Mouse (Mus musculus) embryonic stem cell, embryonic (primary cell): ENCODE data around the gene Capg.

ENCODE experiments used
- CTCF ChIA-PET, 4 experiments: fragments of 300-600 bp in 2 of 4; fragments of 350-600 bp in 2 of 4; sonication (Branson Sonifier 250); formaldehyde crosslinking; loops; one replicate each; lab custom pipeline; 2022; ENCODE audit warnings: inconsistent platforms in 2 of 4; lab: Charles Lee
- POLR2A ChIA-PET, 4 experiments: fragments of 300-600 bp in 2 of 4; fragments of 350-600 bp in 2 of 4; sonication (Branson Sonifier 250); formaldehyde crosslinking; loops; one replicate each; lab custom pipeline; 2022; ENCODE audit warnings: antibody characterized with exemption in 4 of 4, inconsistent platforms in 1 of 4; lab: Charles Lee

Gene Capg

DNA sequence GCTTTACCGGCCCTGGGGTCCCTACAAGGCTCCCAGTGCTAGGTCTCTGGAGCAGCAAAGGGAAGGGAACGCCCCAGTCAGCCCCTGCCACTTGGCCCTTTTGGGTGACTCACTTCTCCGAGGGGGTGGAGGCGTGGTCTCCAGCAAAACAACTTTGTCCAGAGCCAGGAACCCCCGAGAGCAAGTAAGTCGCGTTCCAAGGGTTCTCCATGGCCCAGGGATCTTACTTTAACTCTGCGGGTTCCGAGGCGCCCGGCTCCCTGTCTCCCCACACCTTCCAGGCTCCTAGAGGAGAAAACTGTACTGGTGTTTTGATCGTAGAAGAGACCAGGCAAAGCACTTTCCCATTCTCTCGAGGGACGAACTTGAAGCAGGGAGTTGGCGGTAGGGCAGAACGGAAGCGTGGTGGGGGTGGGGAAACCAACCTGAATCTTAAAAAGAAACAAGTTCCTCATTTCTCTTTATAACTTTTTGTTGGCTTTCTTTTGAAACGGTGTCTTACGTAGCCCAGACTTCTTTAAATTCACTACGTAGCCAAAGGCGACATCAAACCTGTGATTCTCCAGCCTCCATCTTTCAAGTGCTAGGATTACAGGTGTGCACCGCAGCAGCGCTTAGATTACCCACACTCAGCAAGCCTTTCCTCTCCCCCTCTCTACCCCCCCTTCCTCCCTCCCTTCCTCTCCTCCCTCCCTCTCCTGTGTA lies at the start of gene Capg:
TSS of gene Capg (plus strand) at position 109 of the 705 bp plus-strand sequence.
- POLR2A ChIA-PET = interaction anchor here in 3 of 4 experiments (0.6 to 4.2 kb wide), 15 partner anchors 9 to 1168 kb away, joined by 3 to 19 read pairs (median 3); partner anchors contain the start of genes Elmod3 (in 1 of the 3), Mat2a (in 1 of the 3) and Retsat (in 1 of the 3)
- CTCF ChIA-PET = interaction anchor here in 2 of 4 experiments (0.6 to 1.4 kb wide), 7 partner anchors 9 to 131 kb away, joined by 3 to 8 read pairs (median 3); no protein-coding TSS in a partner anchor

DNA sequence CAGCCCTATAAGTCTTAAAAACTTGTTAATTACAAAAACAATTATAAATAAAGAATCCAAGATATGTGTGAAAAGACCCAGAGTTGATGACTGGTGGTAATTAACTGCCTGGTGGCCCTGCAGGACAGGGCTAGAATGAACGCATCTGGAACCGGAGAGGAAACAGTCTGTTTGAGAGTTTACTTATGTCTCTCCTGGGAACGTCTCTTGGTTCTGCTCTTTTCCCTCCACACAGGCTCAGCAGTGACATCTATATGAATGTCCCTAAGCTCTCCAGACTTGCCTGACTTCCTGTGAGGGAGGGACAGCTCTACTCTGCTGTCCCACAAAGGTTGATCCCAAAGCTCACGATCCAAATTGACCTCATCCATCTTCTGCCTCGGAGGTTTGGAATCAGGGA lies 45.2 kb upstream of the Capg start:
- POLR2A ChIA-PET = interaction anchor here in 2 of 4 experiments (0.9 to 3.0 kb wide), 7 partner anchors 9 to 68 kb away, joined by 3 to 13 read pairs (median 4); partner anchors contain the start of gene Mat2a (in 2 of the 2)
- CTCF ChIA-PET = interaction anchor here in 2 of 4 experiments (0.6 to 1.1 kb wide), 3 partner anchors 12 to 67 kb away, joined by 3 to 4 read pairs (median 3); no protein-coding TSS in a partner anchor

DNA sequence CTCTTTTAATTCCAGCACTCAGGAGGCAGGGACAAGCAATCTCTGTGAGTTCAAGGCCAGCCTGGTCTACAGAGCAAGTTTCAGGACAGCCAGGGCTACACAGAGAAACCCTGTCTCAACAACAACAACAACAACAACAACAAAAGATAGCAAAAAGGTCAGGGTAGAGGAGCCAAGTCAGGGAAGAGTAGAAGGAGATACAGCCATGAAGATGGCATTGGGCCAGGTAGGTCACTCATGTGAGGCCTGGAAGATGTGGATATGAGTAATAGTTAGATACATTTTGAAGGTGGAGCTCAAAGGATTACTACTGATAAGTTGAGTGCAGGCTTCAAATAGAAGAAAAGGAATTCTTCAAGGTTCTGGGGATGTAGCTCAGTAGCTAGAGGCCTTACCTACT lies 40.9 kb upstream of the Capg start:
- POLR2A ChIA-PET = interaction anchor here in 2 of 4 experiments (0.9 to 1.5 kb wide), 6 partner anchors 8 to 70 kb away, joined by 3 to 4 read pairs (median 4); no protein-coding TSS in a partner anchor
- CTCF ChIA-PET = no interaction called here

DNA sequence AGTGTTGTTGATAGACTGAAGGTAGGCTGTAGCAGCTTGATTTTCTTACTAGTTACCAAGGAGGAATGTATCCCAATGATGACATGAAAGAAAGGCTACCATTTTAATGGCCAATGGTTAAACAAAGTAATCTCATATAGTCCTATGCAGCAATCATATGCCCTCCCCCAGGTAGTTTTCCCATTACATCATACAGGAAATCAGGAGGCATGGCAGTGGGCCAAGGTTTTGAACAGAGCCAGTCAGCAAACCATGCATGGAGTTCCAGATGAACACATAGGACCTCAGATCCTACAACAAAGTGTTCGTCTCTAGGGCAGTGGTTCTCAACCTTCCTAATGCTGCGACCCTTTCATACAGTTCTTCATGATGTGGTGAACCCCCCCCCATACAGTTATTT lies 40.3 kb upstream of the Capg start:
- ChIA-PET CTCF (no interaction called here), POLR2A (interaction anchor here in 2 of 4 experiments (0.9 to 1.5 kb wide), 5 partner anchors 8 to 71 kb away, joined by 3 to 4 read pairs (median 4); no protein-coding TSS in a partner anchor)

DNA sequence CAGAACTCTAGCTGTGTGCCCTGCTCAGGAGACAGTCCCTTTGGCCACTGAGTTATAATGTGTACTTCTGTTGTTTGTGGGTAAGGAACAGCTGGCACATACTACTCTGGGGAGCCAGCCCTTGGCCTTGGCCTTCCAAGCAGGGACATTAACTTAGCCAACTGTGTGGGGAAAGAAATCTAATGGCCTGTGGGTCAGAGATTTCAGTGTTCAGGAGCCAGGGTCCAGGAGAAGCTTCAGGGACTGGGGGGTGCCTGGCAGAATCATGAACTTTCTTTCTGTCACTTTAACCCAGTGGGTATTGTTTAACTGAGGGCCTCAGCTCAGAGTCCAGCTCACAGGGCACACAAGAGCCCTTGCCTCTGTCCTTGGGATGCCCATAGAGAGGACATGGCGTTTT lies 38.1 kb upstream of the Capg start:
- CTCF ChIA-PET = interaction anchor here in 1 of 4 experiments (0.5 kb wide), 1 partner anchor 365 kb away, joined by 7 read pairs; no protein-coding TSS in a partner anchor
- POLR2A ChIA-PET = interaction anchor here in 3 of 4 experiments (0.5 to 12.7 kb wide), 15 partner anchors 8 to 1362 kb away, joined by 3 to 371 read pairs (median 3); partner anchors contain the start of genes Mat2a (in 3 of the 3) and Thnsl2 (in 1 of the 3)

DNA sequence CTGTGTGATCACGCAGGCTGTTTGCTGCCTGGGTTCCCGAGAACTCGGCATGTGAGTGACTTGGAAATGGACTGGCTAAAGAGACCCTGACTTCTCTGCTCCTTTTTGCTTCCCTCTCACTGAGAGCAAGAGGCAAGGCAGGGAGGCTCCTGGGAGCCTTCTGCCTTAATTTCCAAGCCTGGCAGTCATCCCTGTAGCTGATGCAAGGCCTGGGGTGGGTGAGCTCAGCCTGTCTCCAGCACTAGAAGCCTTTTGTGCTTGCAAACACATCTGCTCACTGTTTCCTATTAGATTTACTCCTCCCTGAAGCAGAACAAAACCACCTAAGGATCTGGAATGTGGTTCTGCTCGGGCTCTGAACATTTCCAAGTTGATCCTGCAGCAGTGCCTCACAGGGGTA lies 35.6 kb upstream of the Capg start:
- CTCF ChIA-PET = interaction anchor here in 2 of 4 experiments (0.7 to 1.3 kb wide), 2 partner anchors 27 to 432 kb away, joined by 4 to 5 read pairs; no protein-coding TSS in a partner anchor
- POLR2A ChIA-PET = interaction anchor here in 3 of 4 experiments (0.6 to 12.7 kb wide), 42 partner anchors 7 to 292 kb away, joined by 3 to 371 read pairs (median 4); partner anchors contain the start of genes Mat2a (in 3 of the 3), Ggcx (in 2 of the 3) and Vamp8 (in 1 of the 3)

DNA sequence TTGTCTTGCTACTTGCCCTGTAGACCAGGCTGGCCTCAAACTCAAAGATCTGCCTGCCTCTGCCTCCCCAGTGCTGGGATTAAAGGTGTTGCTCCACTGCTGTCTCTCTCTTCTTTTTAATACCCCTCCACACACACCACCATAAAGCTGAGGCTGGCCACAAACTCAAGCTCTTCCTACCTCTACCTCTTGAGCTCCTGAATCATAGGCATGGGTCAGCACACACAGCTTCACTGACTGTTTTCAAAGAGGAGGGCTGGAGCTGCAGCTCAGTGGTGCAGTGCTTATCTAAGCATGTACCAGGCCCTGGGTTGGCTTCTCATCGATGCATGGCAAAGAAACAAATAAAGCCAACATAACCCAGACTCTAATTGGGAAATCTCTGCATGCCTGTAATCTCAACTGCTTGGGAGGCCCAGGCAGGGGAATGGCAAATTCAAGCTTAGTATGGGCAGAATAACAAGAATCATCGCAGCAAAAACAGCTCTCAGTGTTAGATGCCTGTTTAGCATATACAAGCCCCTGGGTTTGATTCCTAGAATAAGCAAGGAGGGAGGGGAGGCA lies 34.2 kb upstream of the Capg start:
- POLR2A ChIA-PET = interaction anchor here in 3 of 4 experiments (0.6 to 12.7 kb wide), 16 partner anchors 9 to 156 kb away, joined by 3 to 371 read pairs (median 6); partner anchors contain the start of genes Mat2a (in 3 of the 3) and Ggcx (in 1 of the 3)
- CTCF ChIA-PET = interaction anchor here (0.5 to 1.1 kb wide), 5 partner anchors 19 to 102 kb away, joined by 3 to 4 read pairs (median 3); no protein-coding TSS in a partner anchor

DNA sequence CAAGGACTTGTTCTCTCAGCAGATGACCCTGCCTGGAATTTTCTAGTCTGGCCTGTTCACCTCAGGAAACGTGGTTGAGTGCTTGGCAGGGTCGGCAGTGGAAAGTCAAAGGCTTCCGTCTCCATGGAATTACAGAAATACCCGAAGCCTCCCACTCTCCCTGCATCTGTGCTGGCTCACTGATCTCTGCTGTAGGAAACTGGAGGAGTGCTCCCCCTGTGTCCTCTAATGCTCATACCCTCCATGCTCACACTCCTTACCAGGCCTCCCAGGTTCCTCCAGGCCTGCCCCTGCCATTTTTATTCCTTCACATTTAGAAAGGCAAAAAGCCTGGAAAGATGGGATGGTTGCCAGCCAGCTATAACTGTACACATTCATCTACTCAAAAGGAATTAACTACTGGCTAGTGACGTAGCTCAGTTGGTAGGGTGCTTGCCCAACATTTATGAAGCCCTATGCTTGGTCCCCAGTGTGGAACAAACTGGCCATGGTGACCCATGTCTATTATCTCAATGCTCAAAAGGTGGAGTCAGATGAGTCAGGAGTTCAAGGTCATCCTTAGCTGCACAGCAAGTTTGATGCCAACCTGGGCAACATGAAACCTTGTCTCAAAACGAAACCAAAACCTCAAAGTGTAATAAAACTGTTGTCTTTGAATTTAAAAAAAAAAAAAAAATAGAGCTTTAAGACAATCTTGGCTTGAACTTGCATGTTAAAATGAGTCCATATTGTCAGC lies 33.3 kb upstream of the Capg start:
- POLR2A ChIA-PET = interaction anchor here in 3 of 4 experiments (0.9 to 12.7 kb wide), 18 partner anchors 8 to 156 kb away, joined by 3 to 371 read pairs (median 7); partner anchors contain the start of genes Mat2a (in 3 of the 3) and Ggcx (in 1 of the 3)
- CTCF ChIA-PET = interaction anchor here (0.5 to 1.1 kb wide), 8 partner anchors 8 to 642 kb away, joined by 3 to 5 read pairs (median 3); no protein-coding TSS in a partner anchor

DNA sequence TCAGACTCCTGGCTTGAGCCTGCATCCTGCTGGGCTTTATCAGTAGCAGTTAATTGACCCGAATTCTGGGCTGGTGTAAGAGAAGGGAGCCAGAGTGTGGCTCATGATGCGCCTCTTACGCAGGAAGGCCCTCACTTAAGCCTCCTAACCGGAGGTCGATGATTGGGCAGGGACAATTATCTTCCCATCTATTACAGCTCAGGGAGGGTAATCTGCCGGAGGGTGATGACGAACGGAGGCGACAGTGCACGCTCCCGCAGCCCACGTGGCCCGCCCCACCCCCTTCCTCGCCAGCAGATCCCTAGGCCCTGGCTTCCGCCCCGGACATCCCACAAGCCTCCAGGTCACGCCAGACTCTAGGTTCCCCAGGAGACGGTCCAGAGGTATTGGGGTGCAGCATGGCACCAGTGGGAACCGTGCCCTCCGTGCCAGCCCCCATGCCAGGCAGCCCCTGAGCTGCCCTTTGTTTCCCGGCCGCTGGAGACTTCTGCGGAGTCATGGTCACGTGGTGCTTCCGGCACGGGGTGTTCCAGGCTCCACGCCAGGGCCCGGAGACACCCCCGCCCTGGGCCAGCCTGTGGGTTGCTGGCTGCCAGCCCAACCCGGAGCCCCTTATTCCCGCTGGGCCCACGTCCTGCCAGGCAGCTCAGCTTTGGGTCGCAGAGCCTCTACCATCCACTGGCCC lies 31.7 kb upstream of the Capg start:
- ChIA-PET CTCF (interaction anchor here in 3 of 4 experiments (0.6 to 2.8 kb wide), 7 partner anchors 17 to 219 kb away, joined by 3 to 12 read pairs (median 3); partner anchors contain the start of gene Mat2a (in 1 of the 3)), POLR2A (interaction anchor here (0.6 to 12.7 kb wide), 70 partner anchors 8 to 1070 kb away, joined by 3 to 371 read pairs (median 5); partner anchors contain the start of genes Mat2a (in 4 of the 4), Ggcx (in 2 of the 4), Elmod3 (in 1 of the 4) and Retsat (in 1 of the 4))

DNA sequence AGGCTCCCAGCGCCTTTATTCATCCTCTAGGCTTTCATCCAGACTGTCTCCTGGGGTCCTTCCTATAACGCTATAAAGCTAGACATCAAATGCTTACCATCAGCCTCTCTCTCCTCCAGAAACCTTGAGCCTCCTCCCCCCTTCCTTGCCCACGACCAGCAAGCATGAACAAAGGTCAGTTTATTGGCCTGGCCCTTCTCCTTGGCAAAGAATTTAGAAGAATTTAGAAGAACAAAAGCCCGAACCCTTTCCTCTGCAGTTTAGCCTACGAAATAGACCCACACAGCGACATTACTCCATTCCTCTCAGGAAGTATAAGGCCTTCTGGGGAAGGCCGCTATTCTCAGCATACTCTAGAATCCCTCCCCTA lies 31.1 kb upstream of the Capg start:
- CTCF ChIA-PET = interaction anchor here in 3 of 4 experiments (0.5 to 2.8 kb wide), 8 partner anchors 17 to 219 kb away, joined by 3 to 12 read pairs (median 4); partner anchors contain the start of genes Ggcx (in 1 of the 3) and Mat2a (in 1 of the 3)
- POLR2A ChIA-PET = interaction anchor here (0.6 to 12.7 kb wide), 64 partner anchors 8 to 1071 kb away, joined by 3 to 371 read pairs (median 6); partner anchors contain the start of genes Mat2a (in 4 of the 4) and Ggcx (in 2 of the 4)

DNA sequence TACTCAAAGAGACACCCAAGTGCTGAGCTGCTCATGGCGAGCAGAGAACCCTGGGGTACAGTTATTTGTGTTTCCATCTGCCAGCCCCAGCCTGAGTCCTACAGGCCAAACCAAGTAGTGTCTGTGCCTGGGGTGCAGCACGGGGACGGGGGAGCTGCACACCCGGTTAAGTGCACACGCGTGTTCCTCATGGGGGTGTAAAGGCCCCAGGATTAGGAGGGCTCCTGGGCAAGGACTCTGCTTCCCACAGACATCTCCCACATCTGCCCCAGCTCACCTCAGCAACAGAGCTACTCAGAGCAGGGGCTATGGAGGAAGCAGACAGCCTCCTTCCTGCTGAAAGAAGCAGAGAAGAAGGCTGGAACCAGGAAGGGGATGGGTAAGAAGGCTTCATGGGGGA lies 28.5 kb upstream of the Capg start:
- CTCF ChIA-PET = interaction anchor here in 2 of 4 experiments (1.3 to 1.5 kb wide), 2 partner anchors 18 to 19 kb away, joined by 3 to 4 read pairs; no protein-coding TSS in a partner anchor
- POLR2A ChIA-PET = interaction anchor here in 3 of 4 experiments (0.6 to 12.7 kb wide), 12 partner anchors 10 to 140 kb away, joined by 3 to 371 read pairs (median 4); partner anchors contain the start of genes Mat2a (in 3 of the 3) and Ggcx (in 1 of the 3)

DNA sequence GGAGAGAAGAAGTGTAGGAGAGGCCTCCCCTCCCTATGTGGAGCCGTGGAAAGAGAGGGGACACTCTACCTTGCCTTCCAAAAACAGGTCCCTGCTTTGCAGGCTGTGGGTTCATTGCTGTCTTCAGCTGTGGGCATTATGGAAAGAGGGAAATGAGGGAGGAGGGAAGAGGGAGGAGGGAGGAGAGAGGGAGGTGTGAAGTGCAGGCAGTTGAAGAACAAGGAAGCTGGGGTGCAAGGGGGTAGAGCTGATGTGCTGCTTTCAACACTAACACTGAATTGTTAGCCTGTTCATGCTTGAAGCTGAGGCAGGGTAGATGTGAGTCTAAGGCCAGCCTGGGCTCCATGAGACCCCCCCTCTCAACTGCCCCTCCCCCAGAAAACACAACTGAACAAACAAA lies 25.3 kb upstream of the Capg start:
- CTCF ChIA-PET = interaction anchor here in 1 of 4 experiments (0.7 kb wide), 1 partner anchor 109 kb away, joined by 9 read pairs; no protein-coding TSS in a partner anchor
- POLR2A ChIA-PET = interaction anchor here in 3 of 4 experiments (0.6 to 3.5 kb wide), 10 partner anchors 9 to 289 kb away, joined by 3 to 28 read pairs (median 6); partner anchors contain the start of gene Mat2a (in 2 of the 3)

DNA sequence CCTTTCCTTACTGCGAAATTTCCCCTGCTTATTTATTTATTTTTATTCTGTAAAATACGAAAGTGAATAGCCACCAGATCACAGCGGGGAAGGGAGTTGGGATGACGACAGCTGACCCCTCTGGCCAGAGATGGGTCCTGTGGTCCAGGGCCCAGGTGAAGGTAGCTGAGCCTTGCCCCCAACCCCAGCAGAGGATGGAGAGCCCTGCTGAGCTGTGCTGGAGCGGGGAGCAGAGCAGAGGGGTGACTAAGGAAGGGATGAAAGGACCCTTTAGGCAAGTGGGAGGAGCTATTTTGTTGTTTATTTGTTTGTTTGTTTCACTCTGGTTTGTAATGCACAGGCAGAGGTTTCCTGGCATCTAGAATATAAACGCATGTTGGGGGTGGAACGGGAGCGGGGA lies 24.9 kb upstream of the Capg start:
- CTCF ChIA-PET = interaction anchor here in 1 of 4 experiments (0.7 kb wide), 1 partner anchor 109 kb away, joined by 9 read pairs; no protein-coding TSS in a partner anchor

DNA sequence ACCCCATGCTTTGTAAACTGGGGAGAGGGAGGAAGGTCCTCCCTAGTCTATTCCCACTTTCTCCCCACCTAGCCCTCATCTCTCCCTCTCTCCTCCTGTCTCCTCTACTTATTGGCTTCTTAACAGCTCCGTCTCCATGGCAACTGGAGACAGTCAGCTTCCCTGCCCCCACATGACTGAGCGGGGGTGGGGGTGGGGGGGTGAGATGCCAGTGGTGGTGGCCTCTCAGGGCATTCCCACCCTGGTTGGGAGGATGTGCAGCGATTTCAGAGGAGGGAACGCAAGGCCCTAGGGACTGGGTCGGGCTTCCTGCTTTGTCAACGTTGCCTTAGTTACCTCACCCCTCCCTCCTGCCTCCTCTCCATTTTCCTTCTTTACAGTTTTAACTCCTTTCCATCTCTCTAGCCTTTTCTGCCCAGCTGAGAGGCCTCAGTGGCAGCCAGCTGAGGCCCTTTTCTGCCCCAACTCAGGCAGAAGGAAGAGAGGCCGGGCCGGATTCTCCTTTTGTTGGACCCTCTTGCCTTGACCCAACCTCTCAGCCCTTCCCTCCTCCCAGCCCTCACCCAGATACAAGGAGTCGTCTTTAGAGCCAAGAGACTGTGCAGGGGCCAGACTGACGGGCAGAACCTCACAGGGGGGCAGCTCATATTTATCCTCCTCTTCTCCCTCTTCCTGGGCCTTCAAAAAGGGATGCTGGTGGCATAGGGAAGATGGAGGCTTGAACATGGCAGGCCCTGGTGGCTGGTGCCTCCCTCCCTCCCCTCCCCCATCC lies 24.1 kb upstream of the Capg start:
- ChIA-PET POLR2A (interaction anchor here (0.6 to 3.5 kb wide), 15 partner anchors 8 to 172 kb away, joined by 3 to 28 read pairs (median 4); partner anchors contain the start of gene Mat2a (in 4 of the 4)), CTCF (no interaction called here)

More for the DNA sequence above, 24.9 kb upstream of the Capg start:
- POLR2A ChIA-PET = interaction anchor here (0.6 to 3.5 kb wide), 14 partner anchors 10 to 289 kb away, joined by 3 to 28 read pairs (median 5); partner anchors contain the start of gene Mat2a (in 4 of the 4)

DNA sequence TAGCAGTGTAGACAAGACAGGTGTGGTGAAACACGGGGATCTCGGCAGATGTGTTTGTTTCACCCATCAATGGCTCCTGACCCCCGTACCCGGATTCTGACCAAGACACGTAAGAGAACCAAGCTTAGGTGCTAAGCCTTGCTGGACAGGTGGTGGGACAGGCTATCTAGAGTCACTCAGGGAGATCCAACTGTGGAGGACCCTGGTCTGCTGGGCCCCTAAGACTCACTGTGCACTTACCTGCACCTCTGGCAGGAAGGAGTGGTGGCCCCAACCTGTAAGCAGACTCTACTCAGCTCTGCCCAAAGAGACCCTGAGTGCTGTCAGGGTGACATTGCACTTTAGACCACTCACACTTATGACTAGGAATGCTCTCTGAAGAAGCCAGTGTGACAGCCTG lies 23.3 kb upstream of the Capg start:
- POLR2A ChIA-PET = interaction anchor here in 2 of 4 experiments (1.0 to 3.5 kb wide), 7 partner anchors 8 to 89 kb away, joined by 3 to 28 read pairs (median 8); partner anchors contain the start of gene Mat2a (in 2 of the 2)
- CTCF ChIA-PET = interaction anchor here in 2 of 4 experiments (0.7 to 0.9 kb wide), 2 partner anchors 14 to 102 kb away, joined by 3 read pairs; no protein-coding TSS in a partner anchor
